Mouse (Mus musculus) forebrain, postnatal 0 days (tissue): Measurements from ENCODE around the gene Pcgf3. TPM values are rescaled to one million over a fixed set of nuclear protein-coding genes. Genes with fewer than 3 reads are reported as not detected.
"Not testable (repeated sequence)": the region's sequence is repeated elsewhere in the genome, so short reads cannot be mapped to it uniquely, and the experiment has no call there.

Experiments used
- ATAC-seq: fragments of 200-750 bp; cut with Nextera tagmentation; 2 replicates; pipeline ENCODE4 v1.8.0; 2017; ENCODE audit warnings: mild to moderate bottlenecking, moderate library complexity
- DNase-seq: peaks from one replicate; pipeline ENCODE4 v3.0.0-alpha.2; 2015
- H3K27ac ChIP-seq: fragments of 300-500 bp; sonication (generic); 2 replicates; pipeline ENCODE4 v1.5.1; 2014; ENCODE audit warnings: low read depth, mild to moderate bottlenecking, antibody characterized with exemption, low read length, moderate library complexity, mixed read lengths
- H3K27me3 ChIP-seq: fragments of 300-500 bp; sonication (generic); 2 replicates; pipeline ENCODE4 v1.6.1; 2014; ENCODE audit warnings: mild to moderate bottlenecking, low read length, mixed read lengths; ENCODE audit not compliant: insufficient read depth
- H3K36me3 ChIP-seq: fragments of 300-500 bp; sonication (generic); 2 replicates; pipeline ENCODE4 v1.6.1; 2014; ENCODE audit warnings: mild to moderate bottlenecking, moderate library complexity; ENCODE audit not compliant: insufficient read depth
- H3K4me1 ChIP-seq: fragments of 300-500 bp; sonication (generic); 2 replicates; pipeline ENCODE4 v1.6.1; 2014; ENCODE audit warnings: antibody characterized with exemption; ENCODE audit not compliant: insufficient read depth
- H3K4me2 ChIP-seq: fragments of 300-500 bp; sonication (generic); 2 replicates; pipeline ENCODE4 v1.6.1; 2014; ENCODE audit warnings: low read depth, mild to moderate bottlenecking, moderate library complexity
- H3K4me3 ChIP-seq: fragments of 300-500 bp; sonication (generic); 2 replicates; pipeline ENCODE4 v1.5.1; 2014; ENCODE audit warnings: low read depth, low read length, mixed read lengths
- H3K9ac ChIP-seq: fragments of 300-500 bp; sonication (generic); 2 replicates; pipeline ENCODE4 v1.6.1; 2014; ENCODE audit warnings: mild to moderate bottlenecking
- H3K9me3 ChIP-seq: fragments of 300-500 bp; sonication (generic); 2 replicates; pipeline ENCODE4 v1.6.1; 2016; ENCODE audit warnings: low read length
- CTCF ChIP-seq: sonication (generic); IDR thresholded peaks from 2 replicates; pipeline ENCODE4 v1.5.1; 2016; ENCODE audit warnings: antibody characterized with exemption, control low read depth, low read depth
- WGBS: fragments of 180-500 bp; shearing (Covaris S2); extraction: QIAGEN DNeasy Blood & Tissue Kit; methylation state at CpG from one replicate; pipeline ENCODE4 v1.1.7; 2014; 5-methylcytosine and 5-hydroxymethylcytosine counted together
- polyA plus RNA-seq: library from polyadenylated mRNA; unstranded; fragments of >200 nt; fragmentation: Nextera tagmentation; extraction: Ambion mirVana; gene quantifications from 2 replicates; pipeline ENCODE4 v1.2.1, GENCODE M21; 2015
- total RNA-seq: library from RNA; depleted of rRNA; stranded (reverse); fragments of >200 nt; gene quantifications from 2 replicates; pipeline ENCODE4 v1.2.3, GENCODE M21; 2014

Pcgf3 gene
- total and polyA plus RNA-seq, 2 experiments from 2014 or later: 18.2 to 42.7 TPM

DNA sequence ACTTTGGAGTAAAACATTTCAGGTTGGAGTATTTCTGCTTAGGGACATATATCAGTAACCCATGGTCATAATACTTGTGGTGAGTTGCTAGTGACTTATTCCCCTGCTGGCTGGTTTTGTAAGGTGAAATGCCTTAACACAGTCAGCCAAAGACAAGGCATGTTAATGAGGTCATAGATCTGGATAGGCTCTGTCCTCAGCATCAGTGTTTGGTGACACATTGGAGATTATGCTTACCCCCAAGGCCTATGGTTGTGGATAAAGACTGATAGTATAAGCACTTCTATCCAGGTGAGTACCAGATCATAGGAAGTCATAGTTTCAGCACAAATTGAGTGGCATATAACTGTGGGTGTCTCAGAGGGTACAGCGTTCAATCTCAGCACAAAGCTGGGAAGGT lies 5.6 kb downstream of the Pcgf3 start:
- ATAC-seq (no peak), DNase-seq (no peak)
- peaks cover 36% of the 10 kb centered on the region for H3K4me1 ChIP-seq
- H3K36me3 ChIP-seq: 0 out of 2 replicates have a peak, but pooled peaks cover 5% of the 10 kb centered on the region
- no peak overlapping the region for H3K27ac ChIP-seq
- WGBS: 94% methylated on average over 1 of the region's 1 CpGs
- TF ChIP-seq CTCF: no peak
- H3K9ac ChIP-seq: no peak overlapping the region
- H3K4me3 ChIP-seq: no peak overlapping the region
- H3K27me3 ChIP-seq: no peaks in the 10 kb centered on the region
- no peaks in the 10 kb centered on the region for H3K9me3 ChIP-seq
- H3K4me2 ChIP-seq: no peak overlapping the region

- peaks cover 35% of the 10 kb centered on the region for H3K36me3 ChIP-seq
- no peaks in the 10 kb centered on the region for H3K9me3 ChIP-seq
- ATAC-seq (no peak), DNase-seq (no peak)
- H3K4me1 ChIP-seq: peaks cover 12% of the 10 kb centered on the region; the same call in 1 of the 2 replicates
- H3K9ac ChIP-seq: no peak overlapping the region
- H3K4me2 ChIP-seq: no peak overlapping the region
- no peaks in the 10 kb centered on the region for H3K27me3 ChIP-seq
- 77% methylated on average over 7 of the region's 7 CpGs for WGBS
- TF ChIP-seq CTCF: no peak
- no peak overlapping the region for H3K27ac ChIP-seq
- no peak overlapping the region for H3K4me3 ChIP-seq
These were observed 8.6 kb downstream of the Pcgf3 start for GRCm38 (mm10) chr5:108469617-108470016.

GRCm38 (mm10) chr5:108473737-108474136 lies 12.7 kb downstream of the Pcgf3 start:
- Histone ChIP-seq H3K4me1 (no peaks in the 10 kb centered on the region), H3K4me2 (no peak overlapping the region), H3K9ac (no peak overlapping the region), H3K27ac (no peak overlapping the region), H3K4me3 (no peak overlapping the region), H3K36me3 (peaks cover 72% of the 10 kb centered on the region), H3K27me3 (no peaks in the 10 kb centered on the region), H3K9me3 (no peaks in the 10 kb centered on the region)
- WGBS: 87% methylated on average over 4 of the region's 4 CpGs
- DNase-seq: no peak
- no peak for TF ChIP-seq CTCF
- no peak for ATAC-seq

GRCm38 (mm10) chr5:108475977-108476376 lies 14.9 kb downstream of the Pcgf3 start:
- DNase-seq (no peak), ATAC-seq (no peak)
- no peaks in the 10 kb centered on the region for H3K9me3 ChIP-seq
- H3K4me3 ChIP-seq: no peak overlapping the region
- no peak overlapping the region for H3K4me2 ChIP-seq
- no peak overlapping the region for H3K27ac ChIP-seq
- H3K27me3 ChIP-seq: no peaks in the 10 kb centered on the region
- 82% methylated on average over 3 of the region's 3 CpGs for WGBS
- TF ChIP-seq CTCF: no peak
- H3K9ac ChIP-seq: no peak overlapping the region
- H3K4me1 ChIP-seq: no peaks in the 10 kb centered on the region
- H3K36me3 ChIP-seq: peaks cover 76% of the 10 kb centered on the region

- Histone ChIP-seq H3K4me3 (no peak overlapping the region), H3K9me3 (no peaks in the 10 kb centered on the region), H3K27me3 (no peaks in the 10 kb centered on the region), H3K27ac (no peak overlapping the region), H3K4me1 (no peaks in the 10 kb centered on the region), H3K36me3 (peaks cover 32% of the 10 kb centered on the region), H3K9ac (no peak overlapping the region), H3K4me2 (no peak overlapping the region)
- ATAC-seq: no peak
- TF ChIP-seq CTCF: no peak
- no peak for DNase-seq
- WGBS: 90% methylated on average over 6 of the region's 6 CpGs
These were observed 22.0 kb downstream of the Pcgf3 start for GRCm38 (mm10) chr5:108483006-108483405.

DNA sequence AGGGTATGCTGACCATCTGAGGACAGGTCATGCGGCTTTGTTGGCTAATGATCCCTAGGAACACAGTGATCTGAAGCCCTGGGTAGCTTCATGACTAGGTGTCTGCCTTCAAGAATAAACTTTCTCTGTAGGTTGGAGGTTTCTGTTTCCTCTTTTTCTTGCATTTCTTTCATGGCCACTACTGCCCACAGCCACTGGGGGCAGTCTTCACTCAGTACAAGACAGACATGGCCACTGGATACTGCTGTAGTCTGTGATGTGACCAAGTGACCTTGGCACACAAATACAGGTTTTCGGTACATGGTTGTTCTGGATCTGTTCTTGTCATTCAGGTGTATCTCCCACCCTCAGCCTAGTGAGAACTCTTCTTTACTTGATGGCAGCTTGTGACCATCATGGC lies 24.2 kb downstream of the Pcgf3 start:
- Histone ChIP-seq H3K4me1 (no peaks in the 10 kb centered on the region), H3K27me3 (no peaks in the 10 kb centered on the region), H3K36me3 (peaks cover 44% of the 10 kb centered on the region), H3K9me3 (no peaks in the 10 kb centered on the region), H3K27ac (no peak overlapping the region), H3K4me2 (no peak overlapping the region), H3K9ac (no peak overlapping the region), H3K4me3 (no peak overlapping the region)
- peak; percentile 18; the same call in 1 of the 2 replicates for ATAC-seq
- DNase-seq: peak; percentile 15
- WGBS: 96% methylated on average over 2 of the region's 2 CpGs
- peak; percentile 76 for TF ChIP-seq CTCF

- not testable (repeated sequence) for H3K4me3 ChIP-seq, H3K27ac ChIP-seq, H3K27me3 ChIP-seq, DNase-seq, H3K4me1 ChIP-seq, H3K9ac ChIP-seq, H3K4me2 ChIP-seq, ATAC-seq, H3K9me3 ChIP-seq
- peaks cover 49% of the 10 kb centered on the region for H3K36me3 ChIP-seq
- over 99% methylated on average over 4 of the region's 5 CpGs for WGBS
These were observed 25.1 kb downstream of the Pcgf3 start for GRCm38 (mm10) chr5:108486148-108486547.

DNA sequence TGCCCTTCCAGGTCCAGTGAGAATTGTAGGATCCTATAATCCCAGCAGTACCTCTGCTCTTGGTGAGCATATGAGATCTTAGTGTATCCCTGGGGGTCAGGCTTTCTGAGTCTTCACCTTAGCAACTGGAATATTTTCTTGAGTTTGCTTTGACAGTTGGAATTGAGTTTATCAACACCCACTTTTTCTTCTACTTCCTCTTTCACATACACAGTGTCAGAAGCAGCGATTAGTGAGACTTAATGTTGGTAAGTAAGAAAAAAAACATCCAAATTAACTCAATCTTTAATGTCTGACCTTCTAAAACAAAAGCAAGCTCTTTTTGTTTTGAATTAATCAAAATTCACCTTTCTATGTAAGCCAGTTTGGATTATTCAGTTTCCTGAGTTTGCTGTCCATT lies 40.5 kb downstream of the Pcgf3 start:
- Histone ChIP-seq H3K27ac (no peak overlapping the region), H3K4me2 (no peak overlapping the region), H3K27me3 (no peaks in the 10 kb centered on the region), H3K4me1 (no peaks in the 10 kb centered on the region), H3K9me3 (no peaks in the 10 kb centered on the region), H3K36me3 (peaks cover 77% of the 10 kb centered on the region), H3K4me3 (no peak overlapping the region), H3K9ac (no peak overlapping the region)
- ATAC-seq (no peak), DNase-seq (no peak)
- no peak for TF ChIP-seq CTCF
- 93% methylated on average over 1 of the region's 1 CpGs for WGBS
